ENCODE assay signal across 8 mouse cellular contexts in the genomic region with DNA sequence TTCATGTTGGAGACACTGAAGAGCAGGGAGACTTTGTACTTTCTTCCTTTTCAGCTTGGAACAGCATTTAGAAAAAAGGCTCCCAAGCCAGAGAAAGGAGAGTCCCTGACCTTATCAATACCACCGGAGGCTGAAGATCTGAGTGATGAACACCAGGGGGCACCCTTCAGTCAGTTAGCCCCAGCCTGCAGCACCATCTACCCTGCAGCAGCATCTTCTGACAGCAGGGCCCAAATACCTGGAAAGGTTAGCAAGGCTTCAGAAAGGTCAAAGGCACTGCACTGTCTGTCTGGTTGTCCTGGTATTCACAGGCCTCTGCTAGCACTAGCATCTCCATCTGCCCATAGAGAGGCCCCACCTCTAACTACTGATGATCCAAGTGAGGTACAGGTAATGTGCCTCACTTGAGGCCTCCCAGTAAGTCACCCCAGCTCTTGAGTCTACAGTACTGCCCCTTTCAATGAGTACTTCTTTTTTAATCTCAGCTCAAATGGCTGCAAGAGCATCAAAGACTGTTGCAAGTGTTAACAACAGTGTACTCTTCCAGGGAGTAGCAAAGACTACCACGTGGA. TPM values are rescaled to one million over a fixed set of nuclear protein-coding genes. Genes with fewer than 3 reads are reported as not detected.
A peak's percentile ranks its signal among the peaks of the same experiment; 100 is the strongest.
DNase-seq lines count a peak whose midpoint lies in the region.

No protein-coding gene starts in this region.

- DNase-seq in gastrocnemius, adult 18-20 months (ENCODE audit: low spot score), result peak; percentile 13
- DNase-seq in gastrocnemius, postnatal 10 days, result no peak
- peak; percentile 68 to 72 for DNase-seq in B cell, adult 2 months
- peak; percentile 62 for DNase-seq in adrenal gland, postnatal 10 days
- DNase-seq in embryo, embryonic 11.5 days (ENCODE audit: low read depth, low spot score), result peak; percentile 22
- peak; percentile 27 to 50 for DNase-seq in kidney, postnatal 4 days
- peak; percentile 65 for DNase-seq in mesoderm, embryonic 11.5 days (ENCODE audit: low read depth, low spot score)
- peak; percentile 68 for DNase-seq in thymus, postnatal 4 days

RNA-seq across cellular contexts. Expression of gene Nanos1, which starts 25.4 kb away (rescaled TPM):
- under 1 TPM in 1 of 2 experiments, not detected in 1; 0.07 TPM for total RNA-seq in gastrocnemius, adult 18-20 months (2021)
- total RNA-seq in gastrocnemius, postnatal 10 days (2021), result under 1 TPM; 0.38 to 0.45 TPM
- total RNA-seq in adrenal gland, postnatal 10 days (2021), result 1 to 10 TPM; 1.2 to 1.3 TPM
